Mouse (Mus musculus) megakaryocyte progenitor cell, adult 5-6 weeks (primary cell): ENCODE measurements around the gene Aurkc. TPM values are rescaled to one million over a fixed set of nuclear protein-coding genes. Genes with fewer than 3 reads are reported as not detected.
"Not testable (repeated sequence)": the region's sequence is repeated elsewhere in the genome, so short reads cannot be mapped to it uniquely, and the experiment has no call there.

Experiments used
- ATAC-seq: replicated peaks from 2 replicates; pipeline ENCODE4 v1.8.0; 2016; ENCODE audit warnings: mild to moderate bottlenecking, moderate TSS enrichment, inconsistent platforms; ENCODE audit not compliant: poor library complexity
- total RNA-seq, 2 experiments: library from RNA; stranded (forward) in 1 of 2; stranded (reverse) in 1 of 2; fragments of 157-497, 149-512 nt in 1 of 2; fragments of 200-1000 nt in 1 of 2; gene quantifications; 2 replicates each; pipeline versions ENCODE4 v1.2.3 to v1.2.4; 2015 to 2017

Gene Aurkc
- total RNA-seq (2015) (not detected in 2 replicates), total RNA-seq (2017) (not detected in 2 replicates)

DNA sequence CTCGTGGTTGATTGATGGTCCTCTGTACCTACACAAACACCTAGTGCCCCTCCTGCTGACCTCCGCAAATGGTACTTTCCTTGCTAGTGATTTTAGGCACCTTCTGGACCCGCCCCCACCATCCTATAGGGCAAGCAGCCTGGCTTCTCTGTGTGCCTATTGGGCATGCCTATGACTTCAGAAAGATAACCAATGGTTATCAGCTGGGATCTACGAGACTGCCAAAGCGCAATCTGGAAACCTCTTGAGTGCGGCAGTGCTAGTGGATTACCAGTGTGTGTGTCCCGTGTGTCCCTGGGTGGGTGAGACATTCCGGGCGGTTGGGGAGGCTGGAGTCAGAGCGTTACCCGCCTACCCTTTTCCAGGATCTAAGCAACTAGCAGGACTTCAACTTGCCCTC lies at the start of gene Aurkc:
TSS of gene Aurkc (plus strand) at position 50 of the 400 bp plus-strand sequence.
- not testable (repeated sequence) for ATAC-seq

DNA sequence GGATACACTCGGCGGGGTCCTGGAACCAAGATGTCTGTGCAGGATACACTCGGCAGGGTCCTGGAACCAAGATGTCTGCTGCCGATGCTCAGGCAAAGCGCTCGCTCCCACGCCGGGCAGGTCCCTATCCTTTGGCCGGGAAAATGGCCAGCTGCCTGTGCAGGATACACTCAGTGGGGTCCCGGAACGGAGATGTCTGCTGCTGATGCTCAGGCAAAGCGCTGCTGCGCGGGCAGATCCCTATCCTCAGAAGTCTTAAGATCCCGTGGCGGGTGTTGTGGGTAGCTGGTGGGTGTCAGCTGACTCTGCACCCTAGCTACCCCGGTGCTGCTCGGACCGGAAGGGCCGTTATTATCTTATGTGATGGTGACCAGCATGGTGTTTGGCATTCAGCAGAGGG lies 47.0 kb upstream of the Aurkc start:
- ATAC-seq = not testable (repeated sequence)

DNA sequence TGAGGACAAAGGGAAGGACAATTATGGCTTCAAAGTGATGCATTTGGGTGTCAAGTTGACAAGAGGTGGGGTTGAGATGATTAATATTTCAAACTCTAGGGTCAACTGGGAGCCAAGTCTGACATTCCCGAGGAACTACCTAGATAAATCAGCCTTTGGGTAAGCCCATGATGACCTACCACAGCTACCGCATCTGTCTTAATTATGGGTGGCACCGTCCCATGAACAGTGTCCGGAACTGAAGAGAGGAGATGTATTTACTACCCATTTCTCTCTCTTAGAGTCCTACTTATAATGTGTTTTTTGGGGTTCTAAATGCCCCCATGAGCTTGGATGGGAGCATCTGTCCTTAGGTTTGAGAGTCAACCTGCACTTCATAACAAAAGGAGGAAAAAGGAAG lies 38.5 kb upstream of the Aurkc start:
- ATAC-seq = no peak

DNA sequence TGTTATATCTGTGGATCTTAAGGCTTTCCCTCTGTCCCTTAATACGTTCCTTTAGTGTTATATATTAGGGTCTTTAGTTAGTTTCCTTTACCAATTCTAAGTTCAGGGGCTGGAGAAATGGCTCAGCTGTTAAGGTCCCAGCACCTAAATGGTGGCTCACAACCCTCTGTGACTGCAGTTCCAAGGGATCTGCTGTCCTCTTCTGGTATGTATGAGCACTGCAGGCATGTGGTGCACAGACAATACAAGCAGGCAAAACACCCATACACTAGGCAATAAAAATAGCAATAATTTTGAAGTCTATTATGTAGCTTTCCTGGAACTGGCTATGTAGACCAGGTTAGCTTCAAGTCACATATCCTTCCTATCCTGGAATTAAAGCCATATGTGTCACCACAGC lies 36.5 kb upstream of the Aurkc start:
- no peak for ATAC-seq

DNA sequence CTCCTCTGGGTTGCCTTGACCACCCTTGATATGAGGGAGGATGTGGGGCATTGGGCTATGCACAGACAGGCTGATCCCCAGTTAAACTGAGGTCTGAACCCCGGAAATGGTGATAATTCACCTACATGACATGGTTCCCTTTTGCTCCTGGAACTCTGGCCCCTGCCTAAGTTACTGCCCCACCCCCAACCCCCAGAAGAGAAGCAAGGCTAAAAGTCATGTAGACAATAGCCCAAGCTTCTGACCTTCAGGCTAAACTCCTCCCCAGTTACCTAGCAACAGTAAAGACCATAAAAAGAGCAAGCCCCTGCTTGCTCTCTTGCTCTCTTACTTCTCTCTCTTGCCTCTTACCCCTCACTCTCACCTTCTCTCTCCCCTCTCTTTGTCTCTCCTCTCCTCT lies 21.5 kb upstream of the Aurkc start:
- ATAC-seq = no peak

DNA sequence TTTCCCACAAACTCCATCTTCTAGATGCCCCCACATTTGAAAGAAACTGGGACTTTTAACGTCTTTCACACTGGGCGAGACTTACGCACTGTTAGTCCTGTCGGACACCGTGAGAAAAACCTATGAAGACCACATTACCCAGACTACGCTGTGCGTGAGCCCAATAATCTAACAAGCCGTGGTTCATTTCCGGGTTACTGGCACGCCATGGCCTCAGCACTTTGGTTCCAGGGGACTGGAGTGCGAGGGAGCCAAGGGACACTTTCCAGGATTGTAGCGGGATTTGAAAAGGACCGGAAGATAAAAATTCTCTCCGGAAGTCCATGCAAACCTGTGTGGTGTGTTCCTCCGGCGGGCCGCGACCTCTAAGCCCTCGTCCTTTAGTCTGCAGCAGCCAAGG lies 18.2 kb upstream of the Aurkc start:
- no peak for ATAC-seq

DNA sequence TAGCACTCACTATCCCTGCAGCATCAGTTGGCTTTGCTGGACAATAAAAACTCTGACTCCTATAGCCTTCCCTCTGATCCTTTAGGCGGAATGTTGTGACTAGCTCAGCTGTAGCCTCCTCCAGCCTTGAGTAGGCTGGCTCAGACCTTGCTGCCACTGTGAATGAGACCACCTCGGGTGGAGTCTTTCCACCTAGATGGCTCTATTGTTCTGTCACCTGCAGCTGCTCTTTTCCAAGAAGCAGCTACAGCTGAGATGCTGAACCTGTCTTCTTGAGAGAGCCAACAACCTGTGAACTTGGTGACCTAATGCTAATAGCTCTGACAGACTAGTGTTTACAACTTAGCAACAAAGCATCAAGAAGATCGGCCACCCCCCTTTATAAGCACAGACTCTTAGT lies 3.8 kb downstream of the Aurkc start:
- not testable (repeated sequence) for ATAC-seq

DNA sequence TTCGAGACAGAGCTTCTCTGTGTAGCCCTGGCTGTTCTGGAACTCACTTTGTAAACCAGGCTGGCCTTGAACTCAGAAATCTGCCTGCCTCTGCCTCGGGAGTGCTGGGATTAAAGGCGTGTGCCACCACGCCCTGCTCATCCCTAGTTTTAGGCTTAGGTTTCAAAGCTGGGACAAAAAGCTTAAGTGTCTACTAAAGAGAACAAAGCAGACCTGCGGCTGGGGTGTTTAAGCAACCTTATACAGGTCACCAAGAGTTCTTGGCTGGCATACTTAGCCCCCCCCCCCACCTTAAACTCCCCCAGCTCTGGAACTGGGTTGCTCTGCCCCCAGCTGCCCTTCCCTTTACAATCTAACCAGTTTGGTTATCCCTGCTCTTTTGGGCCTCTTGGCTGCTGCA lies 10.3 kb downstream of the Aurkc start:
- not testable (repeated sequence) for ATAC-seq

DNA sequence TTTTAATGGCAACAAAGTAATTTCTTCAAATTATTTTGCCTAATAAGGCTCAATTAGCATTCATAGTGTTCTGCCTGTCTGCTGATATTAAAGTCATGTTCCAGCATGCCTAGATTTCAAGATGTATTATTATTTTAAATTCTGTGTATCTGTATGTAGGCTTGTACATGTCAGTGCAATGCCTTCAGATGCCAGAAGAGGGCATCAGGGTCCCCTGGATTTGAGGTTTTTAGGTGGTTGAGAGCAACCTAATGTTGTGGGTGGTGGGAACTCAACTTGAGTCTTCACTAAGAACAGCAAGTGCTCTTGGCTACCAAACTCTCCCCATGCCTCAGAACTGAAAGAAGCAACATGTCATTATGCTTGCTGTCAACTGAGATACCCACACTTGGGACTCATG lies 32.3 kb downstream of the Aurkc start:
- no peak for ATAC-seq

DNA sequence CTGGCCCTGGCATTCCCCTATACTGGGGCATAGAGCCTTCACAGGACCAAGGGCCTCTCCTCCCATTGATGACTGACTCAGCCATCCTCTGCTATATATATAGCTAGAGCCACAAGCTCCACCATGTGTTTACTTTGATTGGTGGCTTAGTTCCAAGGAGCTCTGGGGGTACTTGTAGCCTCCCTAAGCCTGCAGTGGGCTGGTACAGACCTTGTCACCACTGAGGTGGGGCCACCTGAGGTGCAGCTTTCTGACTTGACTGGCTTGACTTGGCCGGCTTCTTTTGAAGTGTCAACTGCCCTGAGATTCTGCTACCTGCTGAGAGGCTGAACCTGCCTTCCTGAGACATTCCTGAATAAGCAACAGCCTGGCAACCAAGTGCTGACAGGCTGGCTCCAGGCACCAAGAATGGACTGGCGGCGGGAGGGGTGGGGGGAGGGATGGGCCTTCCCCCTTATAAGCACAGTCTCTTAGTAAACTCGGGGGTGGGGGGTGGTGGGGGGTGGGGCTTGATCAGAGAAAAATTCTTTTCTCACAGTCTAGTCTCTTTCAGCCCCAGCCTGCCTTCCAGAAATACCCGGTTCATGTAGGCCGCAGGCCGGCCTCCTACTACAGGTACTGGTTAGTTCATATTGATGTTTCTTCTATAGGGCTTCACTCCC lies 54.7 kb downstream of the Aurkc start:
- ATAC-seq = not testable (repeated sequence)

Other genes with a start within 250 kb of the Aurkc start
- 8.3 and 12.4 TPM in 2 replicates for gene Zfp954, start 126.2 kb downstream of the Aurkc start, total RNA-seq (2015)
- 10.5 and 12.3 TPM in 2 replicates for gene Zfp954, start 126.2 kb downstream of the Aurkc start, total RNA-seq (2017)
- gene Zfp773, start 141.5 kb downstream of the Aurkc start, total RNA-seq (2015) = 1.7 and 3.1 TPM in 2 replicates
- gene Zfp773, start 141.5 kb downstream of the Aurkc start, total RNA-seq (2017) = 1.9 and 4.3 TPM in 2 replicates
- gene Zfp418, start 176.0 kb downstream of the Aurkc start, total RNA-seq (2015) = 2.5 and 5.0 TPM in 2 replicates
- gene Zfp418, start 176.0 kb downstream of the Aurkc start, total RNA-seq (2017) = 1.8 TPM in 2 replicates
- gene Zfp772, start 214.7 kb downstream of the Aurkc start, total RNA-seq (2015) = 4.2 and 5.4 TPM in 2 replicates
- 3.3 and 4.4 TPM in 2 replicates for gene Zfp772, start 214.7 kb downstream of the Aurkc start, total RNA-seq (2017)